Mouse (Mus musculus) hindbrain, embryonic 16.5 days (tissue): ENCODE data around the gene Efcab8. TPM values are rescaled to one million over a fixed set of nuclear protein-coding genes. Genes with fewer than 3 reads are reported as not detected.
"Not testable (repeated sequence)": the region's sequence is repeated elsewhere in the genome, so short reads cannot be mapped to it uniquely, and the experiment has no call there.

ENCODE experiments used
- ATAC-seq: fragments of 200-750 bp; cut with Nextera tagmentation; 2 replicates; pipeline ENCODE4 v1.8.0; 2017; ENCODE audit warnings: moderate TSS enrichment, moderate library complexity
- H3K27ac ChIP-seq: fragments of 300-500 bp; sonication (generic); 2 replicates; pipeline ENCODE4 v1.5.1; 2014; ENCODE audit warnings: low read depth, mild to moderate bottlenecking, control low read depth, low read length, moderate library complexity
- H3K27me3 ChIP-seq: fragments of 300-500 bp; sonication (generic); replicated peaks from 2 replicates; pipeline ENCODE4 v1.6.1; 2014; ENCODE audit warnings: low read length; ENCODE audit not compliant: control insufficient read depth, insufficient read depth
- H3K36me3 ChIP-seq: fragments of 300-500 bp; sonication (generic); 2 replicates; pipeline ENCODE4 v1.6.1; 2014; ENCODE audit warnings: mild to moderate bottlenecking, low read length, moderate library complexity, mixed read lengths; ENCODE audit not compliant: control insufficient read depth, insufficient read depth
- H3K4me1 ChIP-seq: fragments of 300-500 bp; sonication (generic); 2 replicates; pipeline ENCODE4 v1.6.1; 2014; ENCODE audit warnings: low read depth, low read length; ENCODE audit not compliant: control insufficient read depth, insufficient read depth
- H3K4me2 ChIP-seq: fragments of 300-500 bp; sonication (generic); 2 replicates; pipeline ENCODE4 v1.6.1; 2014; ENCODE audit warnings: mild to moderate bottlenecking, low read length, control low read depth, moderate library complexity
- H3K4me3 ChIP-seq: fragments of 300-500 bp; sonication (generic); 2 replicates; pipeline ENCODE4 v1.5.1; 2014; ENCODE audit warnings: mild to moderate bottlenecking, low read length, control low read depth, moderate library complexity
- H3K9ac ChIP-seq: fragments of 300-500 bp; sonication (generic); 2 replicates; pipeline ENCODE4 v1.6.1; 2014; ENCODE audit warnings: low read depth, mild to moderate bottlenecking, control low read depth, low read length, moderate library complexity
- H3K9me3 ChIP-seq: fragments of 300-500 bp; sonication (generic); 2 replicates; pipeline ENCODE4 v1.6.1; 2014; ENCODE audit warnings: mild to moderate bottlenecking, low read length, moderate library complexity; ENCODE audit not compliant: control insufficient read depth
- WGBS: fragments of 180-500 bp; shearing (Covaris S2); extraction: QIAGEN DNeasy Blood & Tissue Kit; methylation state at CpG from one replicate; pipeline ENCODE4 v1.1.7; 2014; 5-methylcytosine and 5-hydroxymethylcytosine counted together
- polyA plus RNA-seq: library from polyadenylated mRNA; unstranded; fragments of >200 nt; fragmentation: Nextera tagmentation; extraction: Ambion mirVana; gene quantifications from 2 replicates; pipeline ENCODE4 v1.2.1, GENCODE M21; 2015

The Efcab8 gene
- polyA plus RNA-seq, 1 experiment from 2014 or later, result not detected

- Histone ChIP-seq H3K9me3 (no peaks in the 10 kb centered on the region), H3K9ac (no peak overlapping the region), H3K27me3 (no peaks in the 10 kb centered on the region), H3K4me2 (no peak overlapping the region), H3K36me3 (no peaks in the 10 kb centered on the region), H3K4me1 (no peaks in the 10 kb centered on the region), H3K4me3 (no peak overlapping the region), H3K27ac (no peak overlapping the region)
- WGBS, result 87% methylated on average over 6 of the region's 6 CpGs
- ATAC-seq, result no peak
Measured at GRCm38 (mm10) chr2:153808841-153809240, 29.1 kb downstream of the Efcab8 start.

GRCm38 (mm10) chr2:153809921-153810320 lies 30.2 kb downstream of the Efcab8 start:
- Histone ChIP-seq H3K36me3 (no peaks in the 10 kb centered on the region), H3K9me3 (no peaks in the 10 kb centered on the region), H3K27me3 (no peaks in the 10 kb centered on the region), H3K4me2 (no peak overlapping the region), H3K4me3 (no peak overlapping the region), H3K9ac (no peak overlapping the region), H3K4me1 (no peaks in the 10 kb centered on the region), H3K27ac (no peak overlapping the region)
- no peak for ATAC-seq
- 72% methylated on average over 3 of the region's 3 CpGs for WGBS

GRCm38 (mm10) chr2:153822005-153822543 lies 42.3 kb downstream of the Efcab8 start:
- Histone ChIP-seq H3K9ac (no peak overlapping the region), H3K9me3 (no peaks in the 10 kb centered on the region), H3K27ac (no peak overlapping the region), H3K27me3 (no peaks in the 10 kb centered on the region), H3K4me3 (no peak overlapping the region), H3K4me1 (no peaks in the 10 kb centered on the region), H3K36me3 (no peaks in the 10 kb centered on the region), H3K4me2 (no peak overlapping the region)
- 95% methylated on average over 2 of the region's 2 CpGs for WGBS
- ATAC-seq, result no peak

GRCm38 (mm10) chr2:153824593-153824992 lies 44.9 kb downstream of the Efcab8 start:
- no peak for ATAC-seq
- 54% methylated on average over 6 of the region's 6 CpGs for WGBS
- H3K27ac ChIP-seq, result no peak overlapping the region

GRCm38 (mm10) chr2:153825900-153826299 lies 46.2 kb downstream of the Efcab8 start:
- not testable (repeated sequence) for H3K9me3 ChIP-seq, H3K4me1 ChIP-seq, H3K36me3 ChIP-seq, H3K4me3 ChIP-seq, H3K27ac ChIP-seq, H3K4me2 ChIP-seq, ATAC-seq, H3K9ac ChIP-seq, H3K27me3 ChIP-seq
- WGBS, result 55% methylated on average over 32 of the region's 32 CpGs

More at GRCm38 (mm10) chr2:153824593-153824992, 44.9 kb downstream of the Efcab8 start:
- Histone ChIP-seq H3K9ac (no peak overlapping the region), H3K4me3 (no peak overlapping the region), H3K36me3 (no peaks in the 10 kb centered on the region), H3K9me3 (no peaks in the 10 kb centered on the region), H3K27me3 (no peaks in the 10 kb centered on the region), H3K4me2 (no peak overlapping the region), H3K4me1 (no peaks in the 10 kb centered on the region)

- no peaks in the 10 kb centered on the region for H3K36me3 ChIP-seq
- ATAC-seq, result no peak
- no peaks in the 10 kb centered on the region for H3K4me1 ChIP-seq
- H3K27me3 ChIP-seq, result no peaks in the 10 kb centered on the region
- no peak overlapping the region for H3K4me2 ChIP-seq
- H3K9ac ChIP-seq, result no peak overlapping the region; the same call in 1 of the 2 replicates
- H3K27ac ChIP-seq, result no peak overlapping the region
- no peaks in the 10 kb centered on the region for H3K9me3 ChIP-seq
- H3K4me3 ChIP-seq, result no peak overlapping the region
- 86% methylated on average over 8 of the region's 8 CpGs for WGBS
Measured at GRCm38 (mm10) chr2:153827171-153827830, 47.6 kb downstream of the Efcab8 start.

GRCm38 (mm10) chr2:153828704-153829103 lies 49.0 kb downstream of the Efcab8 start:
- no peak for ATAC-seq
- no peak overlapping the region for H3K9ac ChIP-seq
- no peaks in the 10 kb centered on the region for H3K9me3 ChIP-seq
- WGBS, result 86% methylated on average over 7 of the region's 7 CpGs
- no peak overlapping the region for H3K4me3 ChIP-seq
- no peak overlapping the region for H3K4me2 ChIP-seq
- no peak overlapping the region for H3K27ac ChIP-seq
- H3K4me1 ChIP-seq, result no peaks in the 10 kb centered on the region
- H3K27me3 ChIP-seq, result no peaks in the 10 kb centered on the region
- no peaks in the 10 kb centered on the region for H3K36me3 ChIP-seq

- Histone ChIP-seq H3K4me3 (no peak overlapping the region), H3K4me2 (no peak overlapping the region), H3K4me1 (no peaks in the 10 kb centered on the region), H3K27ac (no peak overlapping the region), H3K36me3 (no peaks in the 10 kb centered on the region), H3K27me3 (no peaks in the 10 kb centered on the region), H3K9me3 (no peaks in the 10 kb centered on the region), H3K9ac (no peak overlapping the region)
- ATAC-seq, result no peak
- 89% methylated on average over 8 of the region's 8 CpGs for WGBS
Measured at GRCm38 (mm10) chr2:153833291-153833690, 53.6 kb downstream of the Efcab8 start.

- no peak overlapping the region for H3K4me3 ChIP-seq
- no peaks in the 10 kb centered on the region for H3K4me1 ChIP-seq
- no peak overlapping the region for H3K27ac ChIP-seq
- no peaks in the 10 kb centered on the region for H3K27me3 ChIP-seq
- no peak for ATAC-seq
- H3K9me3 ChIP-seq, result no peaks in the 10 kb centered on the region
- WGBS, result 84% methylated on average over 8 of the region's 8 CpGs
- no peak overlapping the region for H3K4me2 ChIP-seq
- no peaks in the 10 kb centered on the region for H3K36me3 ChIP-seq
- no peak overlapping the region for H3K9ac ChIP-seq
Measured at GRCm38 (mm10) chr2:153842854-153843253, 63.1 kb downstream of the Efcab8 start.
